Mouse (Mus musculus) frontal cortex, adult 2 months (tissue): Measurements from ENCODE around the gene Ccnd1. TPM values are rescaled to one million over a fixed set of nuclear protein-coding genes. Genes with fewer than 3 reads are reported as not detected.
"Not testable (repeated sequence)": the region's sequence is repeated elsewhere in the genome, so short reads cannot be mapped to it uniquely, and the experiment has no call there.

Source experiments
- DNase-seq, 2 experiments: peaks; one replicate each; pipeline ENCODE4 v3.0.0; 2022; ENCODE audit warnings: low spot score in 1 of 2; ENCODE audit errors: extremely low spot score in 1 of 2
- polyA plus RNA-seq: library from polyadenylated mRNA; depleted of rRNA; stranded (reverse); fragments of >200 nt; gene quantifications from 2 replicates; pipeline ENCODE4 v1.2.3, GENCODE M21; 2012

Gene Ccnd1
- polyA plus RNA-seq, 1 experiment = 36.6 TPM

DNA sequence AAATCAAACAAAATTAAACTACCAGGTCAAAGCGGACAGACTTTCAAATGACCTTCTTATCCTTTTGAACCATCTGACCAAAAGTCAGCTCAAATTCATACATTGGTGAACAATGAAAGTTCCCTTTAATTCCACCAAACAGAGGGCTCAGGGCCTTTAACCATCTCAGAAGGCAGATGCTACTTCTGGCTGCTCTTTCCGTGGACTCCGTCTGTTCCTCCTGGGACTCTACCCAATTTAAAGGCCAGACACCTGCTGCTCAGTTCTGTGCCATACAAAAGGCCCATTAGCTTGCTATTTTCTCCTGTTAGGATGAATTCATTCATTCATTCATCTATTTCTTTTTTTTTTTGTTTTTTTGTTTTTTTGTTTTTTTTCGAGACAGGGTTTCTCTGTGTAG lies 26.8 kb downstream of the Ccnd1 start:
- DNase-seq = no peak

DNA sequence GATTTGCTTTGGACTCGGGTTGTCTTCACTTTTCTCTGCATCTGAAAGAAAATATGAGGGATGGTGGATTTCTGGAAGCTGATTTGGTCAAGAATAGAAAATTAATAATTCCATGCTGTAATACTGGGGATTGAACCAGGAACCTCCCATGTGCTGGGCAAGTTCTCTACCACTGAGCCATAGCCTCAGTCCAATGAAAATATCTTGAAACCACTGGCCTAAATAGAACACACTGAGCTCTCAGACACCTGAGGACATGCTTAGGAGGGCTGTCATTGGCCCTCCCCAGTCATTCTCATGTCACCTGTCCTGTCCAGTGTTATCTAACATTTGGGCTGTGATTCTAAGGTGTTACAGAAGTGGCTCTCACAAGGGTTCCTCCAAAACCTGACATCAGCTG lies 28.6 kb downstream of the Ccnd1 start:
- peak in 1 of 2 experiments; percentile 79 for DNase-seq

DNA sequence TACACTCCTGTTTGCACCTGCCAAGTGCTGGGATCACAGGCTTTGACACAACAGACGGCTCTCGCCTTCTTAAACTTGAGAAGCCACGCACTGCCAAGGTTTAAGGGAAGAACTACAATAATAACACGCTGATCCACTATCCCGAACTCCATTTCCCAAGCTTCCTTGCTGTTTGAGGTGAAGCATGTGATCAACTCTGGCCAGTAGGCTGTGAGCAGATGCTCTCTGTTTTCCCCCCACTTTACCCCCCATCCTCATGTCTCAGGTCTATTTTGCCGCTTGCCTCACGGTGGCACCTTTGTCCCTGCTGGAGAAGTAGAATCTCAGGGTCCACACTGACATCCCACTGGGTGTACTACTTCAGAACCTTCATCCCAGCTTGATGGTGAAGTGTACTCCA lies 31.0 kb downstream of the Ccnd1 start:
- peak in 1 of 2 experiments; percentile 70 for DNase-seq

DNA sequence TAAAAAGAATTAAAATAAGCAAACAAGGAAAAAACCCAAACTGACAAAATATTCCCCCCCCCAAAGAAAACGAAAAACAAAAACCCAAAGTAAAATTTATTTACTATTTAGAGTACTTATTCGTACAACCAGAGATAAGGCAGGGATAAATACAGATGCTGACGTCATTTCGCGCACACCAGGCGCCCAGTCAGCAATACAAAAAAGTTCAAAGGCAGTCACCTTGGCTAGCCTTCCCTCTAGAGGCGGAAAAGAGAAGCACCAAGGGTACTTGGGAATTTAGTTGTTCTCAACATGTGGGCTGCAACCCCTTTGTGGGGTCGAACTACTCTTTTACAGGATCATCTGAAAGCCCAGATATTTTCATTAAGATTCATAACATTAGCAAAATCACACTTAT lies 31.9 kb downstream of the Ccnd1 start:
- DNase-seq = no peak

- peak in 1 of 2 experiments; percentile 72 for DNase-seq
These were observed 32.9 kb downstream of the Ccnd1 start for GRCm38 (mm10) chr7:144906708-144907397.

GRCm38 (mm10) chr7:144905514-144905913 lies 34.2 kb downstream of the Ccnd1 start:
- DNase-seq = not testable (repeated sequence)

DNA sequence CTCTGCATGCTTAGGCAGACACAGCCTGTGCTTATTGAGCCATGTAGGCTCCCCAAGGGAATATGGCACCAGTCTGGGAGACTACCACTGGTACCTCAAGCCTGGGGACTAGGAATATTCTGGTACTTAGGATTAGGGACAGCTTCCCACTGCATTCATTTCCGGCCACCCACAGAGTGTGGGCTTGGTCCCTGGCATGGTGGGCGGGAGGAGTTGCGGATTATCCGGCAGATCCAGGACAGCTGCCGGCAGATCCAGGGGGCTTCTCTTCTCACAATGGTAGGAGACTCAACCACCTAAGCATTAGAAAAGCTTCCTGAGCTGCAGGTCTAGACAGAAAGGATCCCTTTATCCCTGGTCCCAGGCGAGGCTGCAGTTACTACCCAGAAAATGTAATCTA lies 41.2 kb downstream of the Ccnd1 start:
- DNase-seq = no peak

- DNase-seq = no peak
These were observed 43.2 kb downstream of the Ccnd1 start, which contains the start of gene Fgf15 for GRCm38 (mm10) chr7:144896294-144897218. Fgf15 (plus strand) TSS chr7:144896531.

DNA sequence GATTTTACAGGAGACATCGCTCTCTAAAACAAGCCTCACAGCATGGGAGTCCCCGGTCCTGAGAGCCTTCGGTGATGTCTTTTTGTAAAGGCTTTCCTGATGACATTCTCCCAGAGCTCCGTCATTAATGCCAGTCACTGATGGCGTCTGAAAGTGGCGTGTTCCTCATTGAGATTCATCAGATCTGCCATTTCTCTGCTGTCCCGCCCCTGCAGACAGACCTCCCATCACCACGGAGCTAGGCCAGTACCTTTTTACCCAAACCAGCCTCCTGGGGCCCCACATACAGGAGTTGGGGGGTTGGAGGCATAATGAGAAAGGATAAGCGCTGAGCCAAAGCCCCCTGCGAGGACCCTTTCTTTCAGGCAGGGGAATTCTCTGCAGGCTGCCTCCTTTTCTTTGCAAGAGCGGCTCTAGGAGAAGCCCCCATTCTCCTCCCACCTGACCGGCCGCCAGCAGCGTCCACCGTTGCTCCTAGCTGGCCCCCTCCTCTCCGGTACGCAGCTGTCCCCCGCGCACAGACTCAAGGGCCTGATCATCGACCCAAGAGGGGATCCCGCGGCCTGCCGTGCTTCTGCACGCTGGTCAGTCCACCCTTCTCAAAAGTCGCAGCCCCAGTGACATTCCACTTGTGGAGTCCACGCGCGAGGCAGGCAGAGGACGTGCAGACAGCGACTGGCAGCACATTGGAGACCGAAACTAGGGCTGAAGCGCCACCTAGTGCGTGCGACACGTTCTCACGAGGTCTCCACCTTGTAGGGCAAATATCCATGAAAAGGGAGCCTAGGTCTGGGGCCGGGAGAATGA lies 44.2 kb downstream of the Ccnd1 start:
- peak in 1 of 2 experiments; percentile 77 for DNase-seq

DNA sequence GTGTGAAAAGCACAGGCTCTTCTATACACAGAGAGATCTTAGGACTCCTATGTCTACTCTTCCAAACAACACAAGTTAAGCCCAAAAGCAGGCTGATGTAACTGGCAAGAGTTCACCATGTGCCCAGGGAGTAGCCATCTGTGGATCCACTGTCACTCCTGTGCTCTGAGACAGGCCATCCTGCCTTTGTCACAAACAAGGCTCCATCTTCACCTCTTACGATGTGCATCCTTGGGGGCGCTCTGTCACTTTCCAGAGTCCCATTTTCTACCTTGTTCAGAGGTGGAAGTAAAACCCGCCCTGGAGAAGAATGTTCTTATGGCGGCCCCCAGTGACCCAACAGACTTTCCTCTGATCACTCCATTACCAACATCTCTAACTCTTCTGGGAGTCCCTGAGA lies 45.0 kb downstream of the Ccnd1 start:
- DNase-seq = no peak

- peak in 1 of 2 experiments; percentile 53 for DNase-seq
These were observed 45.5 kb downstream of the Ccnd1 start for GRCm38 (mm10) chr7:144894191-144894590.

DNA sequence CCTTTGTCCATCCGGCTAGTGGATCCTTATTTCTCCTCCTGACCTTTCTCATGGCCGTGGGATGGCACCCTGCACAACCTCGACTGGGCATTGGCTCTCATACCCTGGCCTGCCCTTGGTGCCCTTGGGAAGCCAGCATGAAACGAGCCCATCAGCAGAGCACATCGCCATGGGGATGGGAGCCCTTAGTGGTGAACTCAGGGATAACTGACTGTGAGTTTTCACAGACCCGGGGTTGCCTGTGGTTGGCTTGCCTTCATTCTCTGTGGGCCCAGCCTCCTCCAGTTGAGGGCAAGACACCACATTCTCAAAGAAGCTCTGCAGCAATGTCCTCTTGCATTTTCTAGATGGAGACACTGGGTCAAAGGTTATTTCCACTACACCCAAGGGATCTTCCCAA lies 47.4 kb downstream of the Ccnd1 start:
- no peak for DNase-seq

- no peak for DNase-seq
These were observed 47.9 kb downstream of the Ccnd1 start for GRCm38 (mm10) chr7:144891863-144892262.

DNA sequence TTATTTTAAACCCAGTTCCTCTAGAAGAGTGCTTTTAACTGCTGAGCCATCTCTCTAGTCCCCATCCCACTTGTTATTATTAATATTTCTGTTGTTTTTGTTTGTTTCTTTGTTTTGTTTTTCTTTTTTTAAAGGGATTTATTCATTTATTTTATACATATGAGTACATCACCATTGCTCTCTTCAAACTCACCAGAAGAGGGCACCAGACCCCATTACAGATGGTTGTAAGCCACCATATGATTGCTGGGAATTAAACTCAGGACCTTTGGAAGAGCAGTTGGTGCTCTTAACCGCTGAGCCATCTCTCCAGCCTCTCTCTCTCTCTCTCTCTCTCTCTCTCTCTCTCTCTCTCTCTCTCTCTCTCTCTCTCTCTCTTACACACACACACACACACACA lies 49.1 kb downstream of the Ccnd1 start:
- not testable (repeated sequence) for DNase-seq

DNA sequence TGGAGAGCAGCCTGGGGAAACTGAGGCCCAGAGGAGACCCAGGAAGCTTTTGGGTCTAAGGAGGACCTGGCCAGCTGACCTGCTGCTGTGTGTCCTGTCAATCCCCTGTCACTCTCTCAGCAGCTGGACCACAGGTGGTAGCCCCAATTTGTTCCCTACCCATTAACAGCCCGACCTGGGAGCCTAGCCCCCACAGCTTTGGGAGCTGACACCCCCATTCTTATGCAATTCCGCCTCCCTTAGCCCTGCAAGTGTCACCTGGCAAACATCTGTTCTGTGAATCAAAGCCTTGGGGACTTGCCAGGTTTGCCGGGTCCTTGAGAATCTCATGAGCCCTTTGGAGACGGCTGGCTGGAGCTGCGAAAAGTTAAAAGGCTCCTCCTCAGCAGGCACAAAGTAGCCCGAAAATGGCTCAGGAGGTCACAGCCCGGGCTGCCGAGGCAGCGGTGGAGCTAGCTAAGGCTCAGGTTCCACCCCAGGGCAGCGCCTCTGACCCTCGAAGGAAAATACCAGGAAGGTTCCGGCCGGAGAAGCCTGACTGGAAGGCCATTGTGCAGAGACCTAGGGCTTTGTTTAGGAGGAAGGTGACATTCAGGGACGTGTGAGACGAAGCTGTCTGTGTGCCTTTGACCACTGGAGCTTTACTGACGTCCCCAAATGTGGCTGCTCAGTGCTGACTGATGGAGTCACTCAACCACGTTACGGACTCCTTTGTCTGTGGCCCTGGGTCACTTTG lies 51.0 kb downstream of the Ccnd1 start:
- no peak for DNase-seq

- no peak for DNase-seq
These were observed 52.1 kb downstream of the Ccnd1 start for GRCm38 (mm10) chr7:144887672-144888071.

DNA sequence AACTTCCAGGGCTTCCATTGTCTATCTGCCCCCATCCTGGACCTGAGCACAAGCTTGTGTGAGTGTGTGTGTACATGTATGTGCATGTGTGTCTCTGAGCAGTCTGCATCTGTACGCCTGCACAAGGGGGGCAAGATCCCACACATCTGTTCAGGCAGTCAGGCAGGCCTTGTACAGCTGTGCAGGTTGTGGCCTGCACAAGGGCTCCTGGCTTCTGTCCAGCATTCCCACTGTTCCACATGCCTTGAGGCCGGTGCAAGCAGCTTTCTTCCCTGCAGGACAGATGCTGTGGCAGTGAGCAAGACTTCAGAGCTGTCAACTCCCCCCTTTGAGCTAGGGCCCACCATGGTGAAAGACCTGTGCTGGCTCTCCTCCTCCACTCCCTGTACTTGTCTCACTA lies 56.6 kb downstream of the Ccnd1 start:
- DNase-seq = no peak
